Mouse (Mus musculus) neural tube, embryonic 11.5 days (tissue): ENCODE data around the gene Miga1. TPM values are rescaled to one million over a fixed set of nuclear protein-coding genes. Genes with fewer than 3 reads are reported as not detected.
"Not testable (repeated sequence)": the region's sequence is repeated elsewhere in the genome, so short reads cannot be mapped to it uniquely, and the experiment has no call there.

ENCODE experiments used
- ATAC-seq: fragments of 200-750 bp; cut with Nextera tagmentation; 2 replicates; pipeline ENCODE4 v1.8.0; 2017; ENCODE audit warnings: moderate number of reproducible peaks, mild to moderate bottlenecking, moderate TSS enrichment, moderate library complexity; ENCODE audit not compliant: insufficient read depth, low FRiP score, low TSS enrichment
- DNase-seq: peaks from one replicate; pipeline ENCODE4 v3.0.0-alpha.2; 2015; ENCODE audit warnings: low spot score
- H3K27ac ChIP-seq: fragments of 300-500 bp; sonication (generic); 2 replicates; pipeline ENCODE4 v1.5.1; 2014; ENCODE audit warnings: low read depth, mild to moderate bottlenecking, low read length
- H3K27me3 ChIP-seq: fragments of 300-500 bp; sonication (generic); 2 replicates; pipeline ENCODE4 v1.6.1; 2014; ENCODE audit warnings: mild to moderate bottlenecking, low read length, mixed read lengths; ENCODE audit not compliant: control insufficient read depth, insufficient read depth
- H3K36me3 ChIP-seq: fragments of 300-500 bp; sonication (generic); 2 replicates; pipeline ENCODE4 v1.6.1; 2014; ENCODE audit warnings: mild to moderate bottlenecking, low read length, moderate library complexity, mixed read lengths; ENCODE audit not compliant: control insufficient read depth, insufficient read depth
- H3K4me1 ChIP-seq: fragments of 300-500 bp; sonication (generic); 2 replicates; pipeline ENCODE4 v1.6.1; 2014; ENCODE audit warnings: low read length, mixed read lengths; ENCODE audit not compliant: control insufficient read depth, insufficient read depth
- H3K4me2 ChIP-seq: fragments of 300-500 bp; sonication (generic); 2 replicates; pipeline ENCODE4 v1.6.1; 2014; ENCODE audit warnings: low read depth, mild to moderate bottlenecking, moderate library complexity
- H3K4me3 ChIP-seq: fragments of 300-500 bp; sonication (generic); 2 replicates; pipeline ENCODE4 v1.5.1; 2014; ENCODE audit warnings: low read depth, low read length
- H3K9ac ChIP-seq: fragments of 300-500 bp; sonication (generic); 2 replicates; pipeline ENCODE4 v1.6.1; 2014; ENCODE audit warnings: mild to moderate bottlenecking, low read length
- H3K9me3 ChIP-seq: fragments of 300-500 bp; sonication (generic); 2 replicates; pipeline ENCODE4 v1.6.1; 2016; ENCODE audit warnings: low read length; ENCODE audit not compliant: control insufficient read depth
- WGBS: fragments of 180-500 bp; shearing (Covaris S2); extraction: QIAGEN DNeasy Blood & Tissue Kit; methylation state at CpG from one replicate; pipeline ENCODE4 v1.1.7; 2014; 5-methylcytosine and 5-hydroxymethylcytosine counted together
- polyA plus RNA-seq: library from polyadenylated mRNA; unstranded; fragments of >200 nt; fragmentation: Nextera tagmentation; extraction: Ambion mirVana; gene quantifications from 2 replicates; pipeline ENCODE4 v1.2.1, GENCODE M21; 2014

Gene Miga1
- polyA plus RNA-seq, 1 experiment from 2014 or later: 20.6 TPM

DNA sequence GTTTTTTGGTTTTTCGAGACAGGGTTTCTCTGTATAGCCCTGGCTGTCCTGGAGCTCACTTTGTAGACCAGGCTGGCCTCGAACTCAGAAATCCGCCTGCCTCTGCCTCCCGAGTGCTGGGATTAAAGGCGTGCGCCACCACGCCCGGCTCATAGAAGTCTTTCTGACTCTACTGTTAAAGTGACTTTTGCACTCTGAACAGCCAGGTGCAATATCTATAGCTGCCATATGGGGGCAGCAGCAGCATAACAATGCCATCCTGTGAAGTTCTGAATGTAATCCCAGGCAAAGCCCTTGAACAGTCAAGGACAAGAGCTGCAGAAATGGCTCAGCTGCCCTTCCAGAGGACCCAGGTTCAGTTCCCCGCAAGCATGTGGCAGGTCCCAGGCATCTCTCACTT, 80.8 kb downstream of the Miga1 start:
- DNase-seq: peak; percentile 80
- H3K36me3 ChIP-seq, H3K4me1 ChIP-seq, H3K9ac ChIP-seq, ATAC-seq, H3K4me2 ChIP-seq, H3K9me3 ChIP-seq, H3K4me3 ChIP-seq, H3K27me3 ChIP-seq, H3K27ac ChIP-seq: not testable (repeated sequence)
- 39% methylated on average over 7 of the region's 9 CpGs for WGBS

DNA sequence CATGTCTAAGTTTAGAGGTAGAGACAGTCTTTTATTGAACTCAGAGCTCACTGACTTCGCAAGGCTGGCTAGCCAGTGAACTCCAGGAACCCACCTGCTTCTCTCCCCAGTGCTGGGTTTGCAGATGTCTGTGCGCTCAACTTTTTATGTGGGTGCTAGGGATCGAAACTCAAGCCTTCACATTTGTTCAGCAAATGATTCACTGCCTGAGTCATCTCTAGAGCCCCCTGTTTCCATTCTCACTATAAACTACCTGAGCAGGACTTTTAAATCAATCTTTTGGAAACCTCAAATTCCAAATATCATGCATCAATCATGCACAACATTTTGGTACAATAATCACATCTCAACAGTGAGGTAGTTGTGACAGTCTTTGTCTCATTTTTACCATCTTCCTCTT, 82.7 kb downstream of the Miga1 start:
- H3K4me3 ChIP-seq: no peak overlapping the region
- no peak overlapping the region for H3K4me2 ChIP-seq
- no peaks in the 10 kb centered on the region; the same call in 1 of the 2 replicates for H3K4me1 ChIP-seq
- DNase-seq (no peak), ATAC-seq (no peak)
- no peaks in the 10 kb centered on the region for H3K27me3 ChIP-seq
- no peak overlapping the region for H3K9ac ChIP-seq
- 86% methylated on average over 3 of the region's 3 CpGs for WGBS
- H3K36me3 ChIP-seq: no peaks in the 10 kb centered on the region
- H3K9me3 ChIP-seq: no peaks in the 10 kb centered on the region
- H3K27ac ChIP-seq: no peak overlapping the region

DNA sequence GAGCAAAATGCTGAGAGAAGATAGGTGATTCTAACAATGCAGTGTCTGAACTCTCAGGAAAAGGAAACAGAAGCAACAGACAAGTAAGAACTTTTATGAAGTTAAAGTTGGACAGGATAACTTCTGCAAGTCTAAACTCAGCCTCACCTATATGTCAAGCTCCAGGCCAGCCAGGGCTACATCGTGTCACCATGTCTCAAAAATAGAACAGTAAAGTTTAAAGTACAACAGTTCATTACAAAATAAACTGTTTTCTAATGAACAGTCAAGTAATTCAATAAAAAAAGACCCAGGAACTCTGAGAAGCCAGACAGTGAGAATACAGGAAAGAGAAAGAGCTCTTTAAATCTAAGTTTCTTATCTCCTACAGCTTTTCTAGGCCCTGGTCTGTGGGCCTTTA, 89.7 kb downstream of the Miga1 start:
- DNase-seq: no peak
- 88% methylated on average over 1 of the region's 1 CpGs for WGBS
- Histone ChIP-seq H3K9me3 (no peaks in the 10 kb centered on the region), H3K4me2 (no peak overlapping the region), H3K9ac (no peak overlapping the region), H3K27ac (no peak overlapping the region), H3K36me3 (no peaks in the 10 kb centered on the region), H3K27me3 (no peaks in the 10 kb centered on the region), H3K4me1 (no peaks in the 10 kb centered on the region), H3K4me3 (no peak overlapping the region)
- no peak for ATAC-seq

DNA sequence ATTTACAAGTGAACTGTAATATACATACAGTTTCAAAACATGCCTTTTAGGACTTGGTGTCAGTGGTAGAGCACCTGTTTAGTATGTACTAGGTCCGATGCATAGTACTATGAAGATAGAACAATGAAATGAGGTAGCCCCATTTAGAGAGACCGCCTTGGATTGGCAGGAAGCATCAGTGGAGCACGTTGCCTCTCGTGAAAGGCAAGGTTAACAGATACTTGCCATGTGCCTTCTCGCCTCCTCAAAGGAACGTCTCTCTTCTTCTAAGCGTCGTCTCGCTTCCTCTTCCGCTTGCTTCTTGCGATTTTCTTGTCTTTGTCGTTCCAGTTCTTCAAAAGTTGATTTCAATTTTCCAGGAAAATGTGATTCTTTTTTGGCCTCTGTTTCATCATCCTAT, 92.5 kb downstream of the Miga1 start:
- Histone ChIP-seq H3K4me1 (no peaks in the 10 kb centered on the region), H3K36me3 (no peaks in the 10 kb centered on the region), H3K9me3 (no peaks in the 10 kb centered on the region), H3K27me3 (no peaks in the 10 kb centered on the region), H3K4me2 (no peak overlapping the region), H3K9ac (no peak overlapping the region), H3K27ac (no peak overlapping the region), H3K4me3 (no peak overlapping the region)
- DNase-seq (no peak), ATAC-seq (no peak)
- 89% methylated on average over 12 of the region's 12 CpGs for WGBS

DNA sequence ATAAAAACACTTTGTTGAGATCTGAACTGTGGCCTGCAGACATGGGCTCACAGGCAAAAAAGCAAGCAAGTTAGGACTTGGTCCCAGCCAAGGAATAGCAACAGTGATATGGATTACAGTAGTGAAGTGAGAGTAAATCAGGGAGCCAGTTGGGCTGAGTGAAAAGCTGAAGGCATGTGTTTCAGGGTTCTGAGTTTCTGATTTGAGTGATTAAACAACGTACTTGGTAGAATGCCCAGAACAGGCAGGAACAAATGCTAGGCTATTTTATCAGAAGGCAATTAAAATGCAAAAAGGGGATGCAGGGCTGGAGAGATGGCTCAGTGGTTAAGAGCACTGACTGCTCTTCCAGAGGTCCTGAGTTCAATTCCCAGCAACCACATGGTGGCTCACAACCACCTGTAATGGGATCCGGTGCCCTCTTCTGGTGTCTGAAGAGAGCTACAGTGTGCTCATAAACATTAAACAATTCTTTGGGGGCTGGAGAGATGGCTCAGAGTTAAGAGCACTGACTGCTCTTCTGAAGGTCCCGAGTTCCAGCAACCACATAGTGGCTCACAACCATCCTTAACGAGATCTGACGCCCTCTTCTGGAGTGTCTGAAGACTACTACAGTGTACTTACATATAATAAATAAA, 94.8 kb downstream of the Miga1 start:
- Histone ChIP-seq H3K27ac (no peak overlapping the region), H3K36me3 (no peaks in the 10 kb centered on the region), H3K4me1 (no peaks in the 10 kb centered on the region), H3K4me2 (no peak overlapping the region), H3K9ac (no peak overlapping the region), H3K9me3 (no peaks in the 10 kb centered on the region), H3K4me3 (no peak overlapping the region), H3K27me3 (no peaks in the 10 kb centered on the region)
- ATAC-seq (no peak), DNase-seq (no peak)
- 79% methylated on average over 5 of the region's 5 CpGs for WGBS

DNA sequence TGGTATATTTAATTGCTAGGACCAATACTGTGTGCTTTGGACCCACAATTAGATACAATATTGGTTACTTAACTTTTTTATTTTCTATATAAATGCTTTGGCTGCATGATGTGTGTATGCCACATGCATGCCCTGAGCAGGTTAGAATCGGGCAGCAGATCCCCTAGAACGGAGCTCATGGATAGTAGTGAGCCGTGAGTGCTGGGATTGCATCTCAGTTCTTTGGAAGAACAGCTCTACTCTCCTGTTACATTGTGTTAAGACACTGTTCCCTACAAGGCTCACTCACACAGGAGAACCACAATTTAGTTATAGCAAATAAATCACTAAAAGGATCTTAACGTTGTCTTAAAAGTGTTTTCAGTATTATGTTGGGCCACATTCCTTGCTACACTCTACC, 96.9 kb downstream of the Miga1 start:
- DNase-seq (no peak), ATAC-seq (no peak)
- Histone ChIP-seq H3K36me3 (no peaks in the 10 kb centered on the region; the same call in 1 of the 2 replicates), H3K9ac (no peak overlapping the region), H3K9me3 (no peaks in the 10 kb centered on the region), H3K27me3 (no peaks in the 10 kb centered on the region), H3K4me1 (no peaks in the 10 kb centered on the region), H3K4me2 (no peak overlapping the region), H3K4me3 (no peak overlapping the region), H3K27ac (no peak overlapping the region)
- 78% methylated on average over 4 of the region's 4 CpGs for WGBS

GRCm38 (mm10) chr3:152241098-152241497, 99.1 kb downstream of the Miga1 start:
- no peak for DNase-seq
- no peaks in the 10 kb centered on the region for H3K4me1 ChIP-seq

GRCm38 (mm10) chr3:152239592-152239991, 100.6 kb downstream of the Miga1 start:
- Histone ChIP-seq H3K4me2 (no peak overlapping the region), H3K9me3 (no peaks in the 10 kb centered on the region), H3K36me3 (peaks cover 6% of the 10 kb centered on the region; the same call in 1 of the 2 replicates), H3K9ac (no peak overlapping the region), H3K4me1 (no peaks in the 10 kb centered on the region), H3K27me3 (no peaks in the 10 kb centered on the region), H3K27ac (no peak overlapping the region), H3K4me3 (no peak overlapping the region)
- DNase-seq (no peak), ATAC-seq (0 out of 2 replicates have a peak, but pooled peaks have one; percentile 42)
- 95% methylated on average over 1 of the region's 1 CpGs for WGBS

More at GRCm38 (mm10) chr3:152241098-152241497, 99.1 kb downstream of the Miga1 start:
- Histone ChIP-seq H3K9me3 (no peaks in the 10 kb centered on the region), H3K4me2 (no peak overlapping the region), H3K27me3 (no peaks in the 10 kb centered on the region), H3K4me3 (no peak overlapping the region), H3K27ac (no peak overlapping the region), H3K36me3 (peaks cover 6% of the 10 kb centered on the region; the same call in 1 of the 2 replicates), H3K9ac (no peak overlapping the region)
- 73% methylated on average over 3 of the region's 3 CpGs for WGBS
- ATAC-seq: no peak

- Histone ChIP-seq H3K36me3 (peaks cover 6% of the 10 kb centered on the region; the same call in 1 of the 2 replicates), H3K9me3 (no peaks in the 10 kb centered on the region), H3K4me1 (no peaks in the 10 kb centered on the region), H3K4me2 (no peak overlapping the region), H3K4me3 (no peak overlapping the region), H3K27me3 (no peaks in the 10 kb centered on the region), H3K27ac (no peak overlapping the region), H3K9ac (no peak overlapping the region)
- 74% methylated on average over 2 of the region's 2 CpGs for WGBS
- DNase-seq: no peak
- no peak for ATAC-seq
These were observed 101.4 kb downstream of the Miga1 start for GRCm38 (mm10) chr3:152238836-152239235.
